Mouse (Mus musculus) testis, adult 2 months (tissue): ENCODE measurements around the gene Hist1h3d. TPM values are rescaled to one million over a fixed set of nuclear protein-coding genes. Genes with fewer than 3 reads are reported as not detected.

Experiments
- H3K27ac ChIP-seq: fragments of 200-500 bp; 2 replicates; pipeline ENCODE4 v1.5.1; 2012; ENCODE audit warnings: low read depth, low read length; ENCODE audit not compliant: control insufficient read depth, insufficient read depth
- H3K27me3 ChIP-seq: fragments of 200-500 bp; 2 replicates; pipeline ENCODE4 v1.6.1; 2012; ENCODE audit warnings: mild to moderate bottlenecking, low read length, moderate library complexity; ENCODE audit not compliant: control insufficient read depth, insufficient read depth
- H3K36me3 ChIP-seq: fragments of 200-500 bp; 2 replicates; pipeline ENCODE4 v1.6.1; 2012; ENCODE audit warnings: mild to moderate bottlenecking, low read length; ENCODE audit not compliant: control insufficient read depth, insufficient read depth
- H3K4me1 ChIP-seq: fragments of 200-500 bp; 2 replicates; pipeline ENCODE4 v1.6.1; 2012; ENCODE audit warnings: low read length; ENCODE audit not compliant: control insufficient read depth, insufficient read depth
- H3K4me3 ChIP-seq: fragments of 200-500 bp; 2 replicates; pipeline ENCODE4 v1.5.1; 2012; ENCODE audit warnings: low read depth, mild to moderate bottlenecking, low read length, moderate library complexity, mixed read lengths; ENCODE audit not compliant: control insufficient read depth
- CTCF ChIP-seq: fragments of 200-500 bp; IDR thresholded peaks from 2 replicates; pipeline ENCODE4 v1.5.1; 2012; ENCODE audit warnings: low read depth, mild to moderate bottlenecking, inconsistent platforms, low read length, moderate library complexity; ENCODE audit not compliant: control insufficient read depth, insufficient read depth, insufficient replicate concordance
- POLR2A ChIP-seq: fragments of 200-500 bp; IDR thresholded peaks from 2 replicates; pipeline ENCODE4 v1.6.1; 2012; ENCODE audit warnings: low read depth, mild to moderate bottlenecking, inconsistent platforms, low read length, moderate library complexity; ENCODE audit not compliant: control insufficient read depth
- polyA plus RNA-seq: library from polyadenylated mRNA; depleted of rRNA; stranded (reverse); fragments of >200 nt; gene quantifications from 2 replicates; pipeline ENCODE4 v1.2.3, GENCODE M21; 2012

Hist1h3d gene
- polyA plus RNA-seq, 1 experiment = 0.98 TPM

GRCm38 (mm10) chr13:23603182-23603699 lies 27.7 kb downstream of the Hist1h3d start:
- H3K27me3 ChIP-seq = no peaks in the 10 kb centered on the region
- H3K4me1 ChIP-seq = no peaks in the 10 kb centered on the region
- TF ChIP-seq CTCF (no peak), POLR2A (no peak)
- no peak overlapping the region for H3K4me3 ChIP-seq
- no peak overlapping the region for H3K27ac ChIP-seq
- H3K36me3 ChIP-seq = no peaks in the 10 kb centered on the region

- Histone ChIP-seq H3K36me3 (no peaks in the 10 kb centered on the region), H3K27ac (no peak overlapping the region), H3K4me3 (no peak overlapping the region), H3K4me1 (no peaks in the 10 kb centered on the region), H3K27me3 (no peaks in the 10 kb centered on the region)
- no peak for TF ChIP-seq CTCF
- TF ChIP-seq POLR2A = no peak
These were observed 28.9 kb downstream of the Hist1h3d start for GRCm38 (mm10) chr13:23604452-23604851.

- Histone ChIP-seq H3K27ac (no peak overlapping the region), H3K27me3 (no peaks in the 10 kb centered on the region), H3K4me1 (no peaks in the 10 kb centered on the region), H3K4me3 (no peak overlapping the region), H3K36me3 (no peaks in the 10 kb centered on the region)
- TF ChIP-seq POLR2A (no peak), CTCF (no peak)
These were observed 29.5 kb downstream of the Hist1h3d start for GRCm38 (mm10) chr13:23605052-23605451.

- H3K4me1 ChIP-seq = no peaks in the 10 kb centered on the region
- no peaks in the 10 kb centered on the region for H3K36me3 ChIP-seq
- H3K27ac ChIP-seq = no peak overlapping the region
- H3K27me3 ChIP-seq = no peaks in the 10 kb centered on the region
- no peak for TF ChIP-seq CTCF
- H3K4me3 ChIP-seq = no peak overlapping the region
These were observed 33.6 kb downstream of the Hist1h3d start for GRCm38 (mm10) chr13:23609209-23609608.

- no peak for TF ChIP-seq CTCF
- no peak for TF ChIP-seq POLR2A
- H3K36me3 ChIP-seq = no peaks in the 10 kb centered on the region
- no peaks in the 10 kb centered on the region for H3K27me3 ChIP-seq
- no peak overlapping the region for H3K4me3 ChIP-seq
- no peaks in the 10 kb centered on the region for H3K4me1 ChIP-seq
- H3K27ac ChIP-seq = no peak overlapping the region
These were observed 34.3 kb downstream of the Hist1h3d start for GRCm38 (mm10) chr13:23609844-23610243.

- TF ChIP-seq POLR2A (no peak), CTCF (no peak)
- no peaks in the 10 kb centered on the region for H3K27me3 ChIP-seq
These were observed 34.8 kb downstream of the Hist1h3d start for GRCm38 (mm10) chr13:23610393-23610792.

GRCm38 (mm10) chr13:23611638-23612037 lies 36.1 kb downstream of the Hist1h3d start:
- no peak overlapping the region for H3K4me3 ChIP-seq
- H3K4me1 ChIP-seq = no peaks in the 10 kb centered on the region
- H3K27me3 ChIP-seq = no peaks in the 10 kb centered on the region
- no peak overlapping the region for H3K27ac ChIP-seq
- no peak for TF ChIP-seq POLR2A
- TF ChIP-seq CTCF = no peak
- H3K36me3 ChIP-seq = no peaks in the 10 kb centered on the region

More at GRCm38 (mm10) chr13:23610393-23610792, 34.8 kb downstream of the Hist1h3d start:
- no peaks in the 10 kb centered on the region for H3K36me3 ChIP-seq
- H3K4me1 ChIP-seq = no peaks in the 10 kb centered on the region
- H3K4me3 ChIP-seq = no peak overlapping the region
- no peak overlapping the region for H3K27ac ChIP-seq

GRCm38 (mm10) chr13:23620056-23620732 lies 44.6 kb downstream of the Hist1h3d start:
- Histone ChIP-seq H3K27ac (no peak overlapping the region), H3K4me3 (no peak overlapping the region), H3K36me3 (no peaks in the 10 kb centered on the region), H3K27me3 (no peaks in the 10 kb centered on the region), H3K4me1 (peaks cover 3% of the 10 kb centered on the region; the same call in 1 of the 2 replicates)
- TF ChIP-seq POLR2A (no peak), CTCF (no peak)
